11 mouse cellular contexts compared by ENCODE assay signal in genomic region chr11:95121161-95122099, GRCm38 (mm10). TPM values are rescaled to one million over a fixed set of nuclear protein-coding genes. Genes with fewer than 3 reads are reported as not detected.
DNase-seq lines count a peak whose midpoint lies in the region; ATAC-seq lines count a peak whose summit lies in the region.
"Had no signal": no experiment of that assay in that cellular context is flagged by ENCODE, and none has a peak within 500 bp of the region (broad histone marks: within the 10 kb centered on the region; RNA-seq: fewer than 3 reads in every experiment).

No protein-coding gene starts in this region.

- no peaks in the 10 kb centered on the region for H3K36me3 ChIP-seq in heart, embryonic 12.5 days
- no peaks in the 10 kb centered on the region for H3K36me3 ChIP-seq in embryonic facial prominence, embryonic 11.5 days (replicated peaks; ENCODE audit: control insufficient read depth, insufficient read depth, low read depth, low read length)
- H3K36me3 ChIP-seq in hindbrain, embryonic 13.5 days, result no peaks in the 10 kb centered on the region
- H3K36me3 ChIP-seq in midbrain, embryonic 14.5 days (ENCODE audit: control insufficient read depth, insufficient read depth, low read length), result no peaks in the 10 kb centered on the region
- H3K36me3 ChIP-seq: G1E had no signal

- no peak for ATAC-seq in heart, embryonic 12.5 days (ENCODE audit: insufficient number of reproducible peaks, low FRiP score)
- no peak for ATAC-seq in embryonic facial prominence, embryonic 11.5 days (replicated peaks; ENCODE audit: insufficient number of reproducible peaks, low FRiP score, low TSS enrichment, low read depth)
- ATAC-seq in hindbrain, embryonic 13.5 days (ENCODE audit: low FRiP score), result no peak
- ATAC-seq in midbrain, embryonic 14.5 days (ENCODE audit: low FRiP score, low TSS enrichment), result no peak
- ATAC-seq in cerebellum, adult (ENCODE audit: insufficient number of reproducible peaks, low FRiP score, low TSS enrichment), result no peak

- under 1% methylated on average over 62 of the region's 63 CpGs for WGBS in heart, embryonic 12.5 days
- WGBS in embryonic facial prominence, embryonic 11.5 days, result under 1% methylated on average over 51 of the region's 63 CpGs
- WGBS in hindbrain, embryonic 13.5 days, result under 1% methylated on average over 55 of the region's 63 CpGs
- WGBS in midbrain, embryonic 14.5 days, result under 1% methylated on average over 63 of the region's 63 CpGs

- H3K27ac ChIP-seq in heart, embryonic 12.5 days (ENCODE audit: poor library complexity, severe bottlenecking), result no peak overlapping the region
- no peak overlapping the region for H3K27ac ChIP-seq in embryonic facial prominence, embryonic 11.5 days (replicated peaks; ENCODE audit: low read depth, low read length)
- no peak overlapping the region for H3K27ac ChIP-seq in hindbrain, embryonic 13.5 days
- H3K27ac ChIP-seq in midbrain, embryonic 14.5 days (replicated peaks; ENCODE audit: low read depth, low read length), result no peak overlapping the region

- H3K4me2 ChIP-seq in heart, embryonic 12.5 days, result peak overlapping the region; percentile 85
- peak overlapping the region; percentile 69 for H3K4me2 ChIP-seq in embryonic facial prominence, embryonic 11.5 days (ENCODE audit: low read depth, low read length)
- H3K4me2 ChIP-seq in hindbrain, embryonic 13.5 days, result peak overlapping the region; percentile 77
- peak overlapping the region; percentile 68 for H3K4me2 ChIP-seq in midbrain, embryonic 14.5 days (ENCODE audit: low read length)

- H3K4me1 ChIP-seq in heart, embryonic 12.5 days (replicated peaks), result peaks cover 33% of the 10 kb centered on the region
- H3K4me1 ChIP-seq in embryonic facial prominence, embryonic 11.5 days (ENCODE audit: control insufficient read depth, insufficient read depth, low read length), result peaks cover 4% of the 10 kb centered on the region
- peaks cover 32% of the 10 kb centered on the region for H3K4me1 ChIP-seq in hindbrain, embryonic 13.5 days (replicated peaks)
- peaks cover 14% of the 10 kb centered on the region for H3K4me1 ChIP-seq in midbrain, embryonic 14.5 days (ENCODE audit: control insufficient read depth, insufficient read depth, low read length)

- H3K9me3 ChIP-seq in heart, embryonic 12.5 days (replicated peaks), result no peaks in the 10 kb centered on the region
- no peaks in the 10 kb centered on the region for H3K9me3 ChIP-seq in embryonic facial prominence, embryonic 11.5 days (replicated peaks; ENCODE audit: control insufficient read depth, low read length)
- no peaks in the 10 kb centered on the region for H3K9me3 ChIP-seq in hindbrain, embryonic 13.5 days
- no peaks in the 10 kb centered on the region for H3K9me3 ChIP-seq in midbrain, embryonic 14.5 days (ENCODE audit: control insufficient read depth, low read length)
- H3K9me3 ChIP-seq: G1E had no signal

- peak overlapping the region; percentile 64 for H3K9ac ChIP-seq in heart, embryonic 12.5 days
- H3K9ac ChIP-seq in embryonic facial prominence, embryonic 11.5 days (replicated peaks; ENCODE audit: low read length), result peak overlapping the region; percentile 57
- no peak overlapping the region for H3K9ac ChIP-seq in hindbrain, embryonic 13.5 days
- H3K9ac ChIP-seq in midbrain, embryonic 14.5 days (replicated peaks; ENCODE audit: low read length), result no peak overlapping the region

- peaks cover 92% of the 10 kb centered on the region for H3K27me3 ChIP-seq in heart, embryonic 12.5 days (replicated peaks)
- peaks cover 50% of the 10 kb centered on the region for H3K27me3 ChIP-seq in embryonic facial prominence, embryonic 11.5 days (ENCODE audit: control insufficient read depth, insufficient read depth, low read length)
- peaks cover 93% of the 10 kb centered on the region for H3K27me3 ChIP-seq in hindbrain, embryonic 13.5 days
- H3K27me3 ChIP-seq in midbrain, embryonic 14.5 days (ENCODE audit: control insufficient read depth, insufficient read depth, low read length), result peaks cover 85% of the 10 kb centered on the region

- no peak for DNase-seq in heart, adult 11 months
- DNase-seq in embryonic facial prominence, embryonic 11.5 days (ENCODE audit: low spot score), result no peak
- no peak for DNase-seq in midbrain, embryonic 14.5 days
- no peak for DNase-seq in cerebellum, adult 11 months
- DNase-seq in gastrocnemius, postnatal 36 days, result no peak

- peak overlapping the region; percentile 51 for H3K4me3 ChIP-seq in heart, embryonic 12.5 days
- H3K4me3 ChIP-seq in embryonic facial prominence, embryonic 11.5 days (ENCODE audit: low read depth, low read length), result peak overlapping the region; percentile 49
- peak overlapping the region; percentile 43 for H3K4me3 ChIP-seq in hindbrain, embryonic 13.5 days
- peak overlapping the region; percentile 35 for H3K4me3 ChIP-seq in midbrain, embryonic 14.5 days (replicated peaks; ENCODE audit: low read depth, low read length)

- intact Hi-C loops in gastrocnemius, postnatal 36 days (cut with DNase I), result loop anchor here (10.0 kb wide), 1 partner anchor 253 kb away; no protein-coding TSS in a partner anchor

RNA-seq across cellular contexts. Expression of gene Dlx3, which starts 1.5 kb away (rescaled TPM):
- polyA plus RNA-seq in heart, embryonic 12.5 days (2016; fragmentation: Nextera tagmentation; extraction: Ambion mirVana), result 0.12 and 0.41 TPM in 2 replicates
- 15.9 and 21.7 TPM in 2 replicates for polyA plus RNA-seq in embryonic facial prominence, embryonic 11.5 days (2014; fragmentation: Nextera tagmentation; extraction: Ambion mirVana)
- polyA plus RNA-seq in hindbrain, embryonic 13.5 days (2015; fragmentation: Nextera tagmentation; extraction: Ambion mirVana), result 0.44 and 0.49 TPM in 2 replicates
- 0.13 and 0.38 TPM in 2 replicates for polyA plus RNA-seq in midbrain, embryonic 14.5 days (2014; fragmentation: Nextera tagmentation; extraction: Ambion mirVana)
- total RNA-seq in gastrocnemius, postnatal 36 days (2021), result not detected
- total RNA-seq: liver, adult 2 months had no signal
- polyA plus RNA-seq: G1E; liver, adult 2 months; spleen, adult 2 months had no signal

RNA-seq across cellular contexts. Expression of gene Dlx4, which starts 24.6 kb away (rescaled TPM):
- polyA plus RNA-seq in heart, embryonic 12.5 days (2016; fragmentation: Nextera tagmentation; extraction: Ambion mirVana), result 0.14 TPM in 1 of 2 replicates, not detected in the other
- polyA plus RNA-seq in embryonic facial prominence, embryonic 11.5 days (2014; fragmentation: Nextera tagmentation; extraction: Ambion mirVana), result 3.0 and 3.6 TPM in 2 replicates
- polyA plus RNA-seq in hindbrain, embryonic 13.5 days (2015; fragmentation: Nextera tagmentation; extraction: Ambion mirVana), result 0.17 TPM in 1 of 2 replicates, not detected in the other
- 0.12 TPM in 1 of 2 replicates, not detected in the other for polyA plus RNA-seq in midbrain, embryonic 14.5 days (2014; fragmentation: Nextera tagmentation; extraction: Ambion mirVana)
- not detected for total RNA-seq in gastrocnemius, postnatal 36 days (2021)
- total RNA-seq: liver, adult 2 months had no signal
- polyA plus RNA-seq: G1E; spleen, adult 2 months had no signal

RNA-seq across cellular contexts. Expression of gene Itga3, which starts 44.8 kb away (rescaled TPM):
- 11.8 and 12.1 TPM in 2 replicates for polyA plus RNA-seq in heart, embryonic 12.5 days (2016; fragmentation: Nextera tagmentation; extraction: Ambion mirVana)
- polyA plus RNA-seq in embryonic facial prominence, embryonic 11.5 days (2014; fragmentation: Nextera tagmentation; extraction: Ambion mirVana), result 5.1 and 6.6 TPM in 2 replicates
- 10.3 and 11.4 TPM in 2 replicates for polyA plus RNA-seq in hindbrain, embryonic 13.5 days (2015; fragmentation: Nextera tagmentation; extraction: Ambion mirVana)
- 9.0 and 11.7 TPM in 2 replicates for polyA plus RNA-seq in midbrain, embryonic 14.5 days (2014; fragmentation: Nextera tagmentation; extraction: Ambion mirVana)
- 1 to 10 TPM; 3.2 to 4.0 TPM for total RNA-seq in gastrocnemius, postnatal 36 days (2021)
- polyA plus RNA-seq: G1E had no signal

Comparison
In these comparisons a context has a peak if more than half of its experiments do, and no peak if none do; other contexts are left out.
1. H3K9ac ChIP-seq: peak in heart, embryonic 12.5 days (single experiment) and embryonic facial prominence, embryonic 11.5 days (single experiment); none in hindbrain, embryonic 13.5 days (single experiment) and midbrain, embryonic 14.5 days (single experiment).
2. RNA of gene Dlx3, which starts 1.5 kb away (polyA plus RNA-seq): 15.9 to 21.7 TPM in embryonic facial prominence, embryonic 11.5 days; 0.44 to 0.49 TPM in hindbrain, embryonic 13.5 days, 0.12 to 0.41 TPM in heart, embryonic 12.5 days and 0.13 to 0.38 TPM in midbrain, embryonic 14.5 days; every median in the first group is over 10 times any median in the second.
3. Peak in every context shown above with its lines, with median percentiles within 50 percentile points of each other: H3K4me2 ChIP-seq and H3K4me3 ChIP-seq.